Mouse (Mus musculus) kidney, adult 2 months (tissue): ENCODE measurements at regions not wholly inside any gene's neighbourhood (a gene's known extent, or its start where the extent isn't known, plus 50 kb on each side); places are given as distances from the start of the nearest gene placed in this dataset.

Source experiments
- CTCF ChIP-seq: fragments of 200-500 bp; conservative IDR thresholded peaks from 2 replicates; pipeline ENCODE4 v1.5.1; 2011; ENCODE audit warnings: low read depth, mild to moderate bottlenecking, control low read depth, low read length, moderate library complexity, mixed read lengths; ENCODE audit not compliant: insufficient read depth, insufficient read length
- POLR2A ChIP-seq: fragments of 200-500 bp; IDR thresholded peaks from one replicate; pipeline ENCODE4 v1.6.1; 2011; ENCODE audit warnings: low read depth, low read length, control low read depth

DNA sequence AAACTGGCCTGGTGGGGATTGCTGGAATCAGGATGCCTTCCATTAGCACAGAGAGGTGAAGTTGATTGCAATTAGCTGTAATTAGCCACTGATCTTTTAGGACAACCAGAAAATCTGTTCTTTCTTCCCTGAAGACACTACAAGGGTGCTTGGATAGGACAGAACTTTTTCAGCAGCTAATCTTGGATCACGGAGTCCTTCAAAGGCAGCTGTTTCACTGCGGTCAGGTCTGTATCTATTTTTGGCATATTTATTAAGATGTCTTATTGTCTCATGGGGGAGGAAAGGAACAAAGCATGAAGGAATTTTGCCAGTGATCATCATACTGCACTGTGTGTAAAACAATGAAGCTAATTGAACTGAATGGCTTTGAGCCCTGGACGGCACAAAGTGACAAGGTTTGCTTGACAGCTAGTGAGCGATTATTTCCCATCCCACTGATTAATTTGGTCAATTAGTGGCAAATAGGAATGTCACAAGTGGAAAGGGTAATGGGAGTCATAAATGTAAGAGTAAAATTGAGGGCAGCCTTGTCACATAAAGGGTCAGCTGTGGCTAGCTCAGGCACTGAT is 395.8 kb upstream of the Nr5a2 start:
- TF ChIP-seq CTCF (no peak), POLR2A (no peak)
